Mouse (Mus musculus): ENCODE measurements around the gene Scrt2.

Scrt2 gene

DNA sequence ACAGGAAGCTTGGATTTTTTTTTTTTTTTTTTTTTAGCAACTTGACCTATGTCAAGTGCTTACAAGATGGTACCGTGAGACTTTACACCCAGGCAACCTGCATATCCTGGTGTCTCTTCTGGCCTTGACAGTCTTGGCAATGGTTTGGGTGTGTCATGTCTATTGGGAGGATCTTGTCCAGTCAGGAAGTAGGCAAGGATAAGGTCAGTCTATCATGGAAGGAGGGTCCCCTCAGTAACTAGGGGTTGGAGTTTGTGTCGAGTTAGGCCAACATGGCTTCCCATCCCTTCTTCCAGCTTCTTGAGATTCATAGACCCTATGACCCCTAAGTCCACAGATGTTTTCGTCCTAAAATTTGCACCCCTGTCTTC is 24.9 kb downstream of the Scrt2 start:
- no peak for DNase-seq (ENCODE audit: low read depth)

DNA sequence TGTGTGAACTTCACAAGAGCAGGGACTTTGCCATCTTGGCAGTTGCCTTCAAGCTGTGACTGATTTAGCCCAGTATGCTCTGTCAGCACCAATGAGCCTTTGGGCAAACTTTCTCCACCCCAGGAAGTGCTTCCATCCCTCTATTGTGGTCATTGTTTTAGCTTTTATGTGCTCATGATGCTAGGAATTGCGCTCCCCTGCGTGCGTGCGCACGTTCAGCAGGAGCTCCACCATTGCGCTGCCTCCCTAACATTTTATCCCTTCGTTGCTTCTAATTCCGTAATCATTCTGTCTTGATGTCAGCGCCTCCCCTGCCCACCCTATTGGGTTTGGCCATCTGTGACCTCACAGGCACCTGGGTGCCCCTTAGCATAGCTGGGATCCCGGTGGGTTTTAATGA is 25.3 kb downstream of the Scrt2 start:
- no peak for DNase-seq (ENCODE audit: low read depth)

DNA sequence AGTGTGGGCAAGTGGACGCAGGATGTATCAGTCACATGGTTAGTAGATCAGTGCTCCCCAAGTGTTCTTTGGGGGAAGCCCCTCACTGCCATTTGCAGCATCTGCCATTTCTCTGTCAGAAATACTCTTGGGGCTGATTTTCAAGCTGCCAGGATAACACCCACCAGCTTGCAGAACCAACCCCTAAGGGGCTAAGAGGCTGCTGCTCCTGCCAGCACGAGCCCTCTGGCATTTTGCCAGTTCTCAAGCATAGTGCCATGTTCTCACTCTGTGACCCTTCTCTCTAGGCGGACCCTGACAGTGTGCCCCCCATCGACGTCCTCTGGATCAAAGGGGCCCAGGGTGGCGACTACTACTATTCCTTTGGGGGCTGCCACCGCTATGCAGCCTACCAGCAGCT is 27.4 kb downstream of the Scrt2 start:
- DNase-seq (ENCODE audit: low read depth) = no peak

DNA sequence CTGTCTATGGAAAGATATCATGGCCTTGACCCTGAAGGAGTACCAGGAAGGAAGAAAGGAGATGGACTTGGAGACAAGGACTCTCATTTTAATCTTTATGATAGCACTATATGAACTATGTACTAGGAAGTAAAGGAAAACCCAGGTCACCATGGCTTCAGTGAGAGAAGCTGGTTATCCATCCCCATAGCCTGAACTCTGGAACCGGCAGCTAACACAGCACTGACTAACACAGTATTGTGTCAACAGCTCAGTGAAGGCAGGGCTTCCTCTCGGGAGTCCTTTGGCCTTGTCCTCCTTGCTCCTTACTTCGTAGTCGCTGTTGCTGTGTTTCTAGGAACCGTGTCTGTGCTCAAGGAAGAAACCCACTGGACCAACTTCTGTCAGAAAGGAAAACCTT is 28.1 kb downstream of the Scrt2 start:
- DNase-seq (ENCODE audit: low read depth) = no peak

DNA sequence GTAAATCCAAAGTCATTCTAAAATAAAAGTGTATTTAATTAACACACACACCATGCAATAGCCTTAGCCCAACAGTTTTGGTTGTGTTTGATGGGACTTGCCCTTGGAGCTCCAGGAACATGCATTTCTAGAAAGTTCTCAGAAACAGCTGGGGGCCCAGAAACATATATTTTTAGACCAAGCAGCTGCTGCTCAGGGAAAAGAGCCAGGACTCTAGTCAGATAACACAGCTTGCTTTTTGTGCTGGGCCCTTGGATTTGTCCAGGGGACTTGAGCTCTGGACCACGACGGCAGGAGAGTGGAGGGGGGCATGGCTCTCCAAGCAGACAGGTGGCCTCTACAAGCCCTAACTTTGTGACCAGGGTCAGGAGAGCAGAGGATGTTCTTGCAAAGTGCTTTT is 30.0 kb downstream of the Scrt2 start:
- no peak for DNase-seq (ENCODE audit: low read depth)

DNA sequence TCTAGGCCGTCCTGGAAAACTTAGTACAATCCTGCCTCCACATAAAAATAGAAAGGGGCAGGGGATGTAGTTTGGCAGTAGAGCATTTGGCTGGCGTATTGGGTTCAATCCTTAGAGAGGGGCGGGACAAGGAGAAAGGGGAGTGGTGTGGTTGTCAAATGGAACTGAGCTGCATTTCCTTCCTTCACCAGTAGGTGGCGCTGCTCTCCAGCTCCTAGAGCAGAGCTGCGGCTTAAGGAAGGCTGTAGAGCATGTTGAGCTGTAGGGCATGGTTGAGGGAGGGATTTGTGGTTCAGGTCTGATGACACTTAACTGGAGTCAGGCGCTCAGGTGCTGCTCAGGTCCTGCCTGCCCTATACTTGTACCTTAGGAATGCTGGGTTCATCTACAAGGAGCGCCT is 30.6 kb downstream of the Scrt2 start:
- DNase-seq (ENCODE audit: low read depth) = peak; percentile 92

DNA sequence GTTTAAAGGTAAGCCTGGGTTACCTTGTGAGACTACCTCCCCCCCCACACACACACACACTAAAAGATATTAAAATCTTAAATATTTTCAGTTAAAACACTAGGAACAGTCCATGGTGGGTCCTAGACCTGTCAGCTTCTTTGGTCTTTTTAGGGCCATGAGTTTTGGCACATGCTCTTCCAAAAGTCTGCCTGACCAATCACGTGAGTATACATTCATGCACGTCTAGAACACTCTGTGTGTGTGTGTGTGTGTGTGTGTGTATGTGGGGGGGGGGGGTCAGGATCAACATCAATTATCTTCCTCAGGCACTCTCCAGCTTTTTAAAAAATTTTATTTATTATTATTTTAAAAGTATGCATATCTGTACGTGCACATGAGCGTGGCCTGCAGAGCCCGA is 31.2 kb downstream of the Scrt2 start:
- no peak for DNase-seq (ENCODE audit: low read depth)

DNA sequence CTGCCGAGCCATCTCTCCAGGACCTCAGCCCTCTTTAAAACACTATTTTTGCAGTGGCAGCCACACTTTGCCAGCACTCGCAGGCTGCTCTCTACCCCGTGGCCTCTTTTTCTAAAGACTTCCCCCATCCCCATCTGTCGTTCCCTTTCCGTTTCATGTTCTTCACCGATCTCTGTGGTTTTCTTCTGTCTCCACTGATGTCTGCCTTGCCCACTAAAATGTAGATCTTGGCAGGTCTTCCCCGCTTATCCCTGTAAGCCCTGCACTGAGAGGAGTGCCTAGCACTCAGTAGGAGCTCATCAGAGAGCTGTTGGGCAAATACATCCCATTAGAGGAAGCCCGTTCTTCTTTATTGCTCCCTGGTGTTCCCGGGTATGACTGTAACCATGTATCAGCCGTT is 31.6 kb downstream of the Scrt2 start:
- no peak for DNase-seq (ENCODE audit: low read depth)

DNA sequence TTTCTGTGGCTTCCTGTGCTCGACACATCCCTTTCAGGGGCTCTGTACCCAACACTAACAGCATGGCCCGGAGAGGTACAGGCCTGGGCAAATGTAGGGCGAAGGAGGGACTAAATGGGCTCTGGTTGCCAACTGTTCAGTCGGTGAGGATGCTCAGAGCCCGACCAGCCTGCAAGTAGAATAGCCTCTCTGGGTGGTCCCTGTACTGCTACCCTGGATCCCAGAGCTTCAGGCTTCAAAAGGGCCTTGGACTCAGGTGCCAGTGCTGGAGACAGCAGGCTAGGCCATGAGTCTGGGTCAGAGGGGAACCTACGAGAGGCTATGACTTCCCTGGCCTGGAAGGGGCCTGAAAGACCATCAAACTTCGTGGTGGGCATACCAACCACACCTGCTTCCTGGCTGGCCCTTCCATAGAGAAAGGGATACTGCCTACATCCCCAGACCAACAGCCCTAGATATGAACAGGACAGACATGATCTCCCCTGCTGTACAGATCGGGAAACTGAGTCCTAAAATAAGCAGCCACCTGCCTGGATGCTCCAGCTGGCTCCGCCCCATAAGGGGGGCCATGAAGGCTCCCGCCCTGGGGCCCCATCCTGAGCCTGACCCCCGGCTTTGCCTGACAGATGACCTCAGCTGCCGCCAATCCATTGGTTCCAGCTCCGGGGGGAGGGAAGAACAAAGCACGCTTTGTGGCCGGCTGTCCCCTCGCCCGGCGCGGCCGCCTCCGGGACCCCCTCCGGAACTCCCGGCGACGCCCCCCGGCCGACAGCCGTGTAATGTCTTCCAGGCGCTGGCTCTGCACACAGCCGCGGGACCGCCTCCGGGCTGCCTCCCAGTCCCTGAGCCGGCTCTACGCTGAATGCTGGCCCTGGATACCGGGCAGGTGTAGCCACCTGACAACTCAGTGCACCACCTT is 33.0 kb downstream of the Scrt2 start:
- no peak for DNase-seq (ENCODE audit: low read depth)

DNA sequence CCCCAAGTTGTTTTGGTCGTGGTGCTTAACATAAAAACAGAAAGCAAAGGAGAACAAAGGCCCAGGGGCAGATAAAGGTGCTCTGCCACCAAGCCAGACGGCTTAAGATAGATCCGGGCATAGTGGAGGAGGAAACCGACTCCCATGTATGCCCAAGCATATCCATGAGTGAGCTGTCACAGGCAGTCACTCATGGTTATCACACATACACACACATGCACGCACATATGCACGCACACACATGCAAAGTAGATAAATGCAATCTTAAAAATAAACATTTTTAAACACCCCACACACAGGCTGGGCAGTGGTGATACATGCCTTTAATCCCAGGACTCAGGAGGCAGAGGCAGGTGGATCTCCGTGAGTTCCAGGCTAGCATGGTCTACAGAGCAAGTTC is 36.4 kb downstream of the Scrt2 start:
- DNase-seq (ENCODE audit: low read depth) = no peak

DNA sequence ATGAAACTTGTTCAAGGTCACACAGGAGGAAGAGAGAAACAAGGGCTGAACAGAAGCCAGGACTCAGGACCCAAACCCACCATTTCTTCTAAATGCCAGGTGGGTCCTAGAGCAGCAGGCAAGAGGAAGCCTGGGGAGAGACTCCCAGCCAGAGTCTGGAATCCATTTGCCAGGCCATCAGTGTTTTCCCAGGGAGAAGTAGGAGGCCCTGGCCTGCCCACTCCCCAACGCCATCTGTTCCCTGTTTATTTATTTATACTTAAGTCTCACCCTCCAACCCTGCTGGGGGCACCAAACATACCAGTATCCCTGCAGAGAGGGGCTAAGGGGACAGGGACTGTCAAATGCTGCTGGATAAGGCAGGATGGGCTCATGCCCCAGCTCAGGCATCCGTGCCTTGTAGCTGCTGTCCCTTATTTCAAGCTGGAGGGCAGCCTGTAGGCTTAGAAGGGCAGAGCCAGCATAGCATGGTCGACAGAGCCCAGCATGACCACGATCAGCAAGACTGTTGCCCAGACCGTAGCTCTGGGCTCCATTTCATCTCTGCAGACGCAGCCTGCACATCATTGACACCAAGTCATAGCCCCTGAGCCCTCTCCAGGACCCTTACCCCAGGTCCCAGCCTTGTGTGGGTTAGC is 38.0 kb downstream of the Scrt2 start:
- DNase-seq (ENCODE audit: low read depth) = no peak

DNA sequence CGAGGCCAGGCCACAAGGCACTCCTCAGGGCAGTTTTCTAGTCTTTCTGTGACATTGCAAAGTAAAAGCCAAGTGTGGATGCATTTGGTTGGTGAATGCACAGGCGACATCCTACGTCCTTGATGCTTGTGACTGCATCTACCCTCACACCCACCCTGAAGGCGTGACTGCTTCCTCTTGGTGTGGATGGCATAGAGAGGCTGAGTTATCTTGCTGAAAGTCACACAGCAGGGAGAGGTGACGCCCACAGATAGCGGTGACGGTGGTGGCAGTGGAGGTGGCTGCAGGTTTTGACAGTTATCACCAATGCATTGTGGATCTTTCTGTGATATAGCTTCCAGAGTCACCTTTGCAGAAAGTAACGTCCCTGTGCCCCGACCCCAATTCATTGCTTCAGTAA is 41.6 kb downstream of the Scrt2 start:
- DNase-seq (ENCODE audit: low read depth) = peak; percentile 77

DNA sequence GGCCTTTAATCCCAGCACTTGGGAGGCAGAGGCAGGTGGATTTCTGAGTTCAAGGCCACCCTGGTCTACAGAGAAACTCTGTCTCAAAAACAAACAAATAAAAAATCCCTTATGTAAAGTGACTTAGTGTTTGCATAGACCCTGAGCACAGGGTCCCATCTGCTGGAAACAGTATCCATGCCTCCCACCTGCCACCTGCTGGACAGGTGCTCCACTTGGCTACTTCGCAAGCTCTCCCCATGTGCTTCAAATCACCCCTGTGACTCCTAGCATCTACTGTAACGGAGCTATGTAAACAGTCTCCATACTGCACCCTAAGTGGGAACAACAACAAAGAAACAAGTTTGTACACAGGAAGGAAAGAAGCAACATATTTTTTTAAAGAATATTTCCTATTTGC is 47.3 kb downstream of the Scrt2 start:
- no peak for DNase-seq (ENCODE audit: low read depth)

DNA sequence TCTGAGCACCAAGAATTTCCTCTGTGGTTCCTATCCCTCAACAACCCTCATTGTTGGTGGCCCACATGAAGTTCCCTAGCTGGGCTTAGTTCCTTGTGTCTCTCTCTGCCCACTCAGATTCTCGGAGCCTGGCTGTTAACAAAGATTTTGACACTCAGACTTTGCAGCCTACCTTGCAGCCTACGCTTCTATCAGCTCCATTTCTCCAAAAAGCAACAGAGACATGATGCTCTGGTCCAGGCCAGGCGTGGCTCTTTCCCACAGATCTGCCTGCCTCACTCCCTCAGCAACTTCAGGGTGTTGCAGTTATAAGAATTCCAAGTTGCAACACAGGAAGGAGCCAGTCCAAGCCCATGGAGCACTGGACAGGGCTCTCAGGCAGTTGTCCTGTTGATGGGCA is 48.4 kb downstream of the Scrt2 start:
- no peak for DNase-seq (ENCODE audit: low read depth)

DNA sequence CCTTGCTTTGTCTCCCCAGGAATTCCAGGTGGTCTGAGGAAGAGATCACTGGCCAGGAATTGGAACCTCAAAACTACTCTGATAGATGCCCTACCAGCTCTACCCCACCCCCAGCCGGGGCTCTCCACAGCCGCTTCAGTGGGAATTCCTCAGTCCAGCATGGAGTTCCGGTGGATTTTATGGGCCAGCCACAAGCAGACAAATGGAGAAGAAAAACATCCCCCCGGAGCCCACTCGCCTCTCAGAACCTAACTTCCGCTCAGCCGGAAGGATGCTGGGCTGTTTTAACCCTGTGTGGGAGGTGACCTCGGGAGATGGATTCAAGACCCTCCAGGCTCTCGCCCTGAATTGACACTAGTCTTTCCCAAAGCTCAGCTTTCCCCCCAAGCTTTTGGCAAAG is 50.7 kb downstream of the Scrt2 start:
- DNase-seq (ENCODE audit: low read depth) = no peak

DNA sequence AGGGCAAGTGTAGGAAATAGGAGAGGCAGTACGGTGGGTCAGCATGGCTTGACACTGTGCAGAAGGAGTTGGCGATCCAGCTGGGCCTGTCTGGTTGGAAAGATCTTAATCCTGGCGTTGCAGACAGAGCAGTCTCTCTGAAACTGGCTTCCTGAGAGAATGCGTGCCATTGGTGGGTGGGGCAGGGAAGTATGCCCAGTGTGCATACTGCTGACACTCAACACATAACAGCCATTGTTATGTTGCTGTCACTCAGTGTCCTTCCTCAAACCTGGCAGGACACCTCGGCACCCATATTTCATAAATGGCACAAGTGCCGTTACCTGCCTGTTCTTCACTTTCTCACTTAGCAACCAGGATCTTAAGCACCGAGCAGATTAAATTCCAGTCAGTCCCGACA is 51.4 kb downstream of the Scrt2 start:
- no peak for DNase-seq (ENCODE audit: low read depth)

DNA sequence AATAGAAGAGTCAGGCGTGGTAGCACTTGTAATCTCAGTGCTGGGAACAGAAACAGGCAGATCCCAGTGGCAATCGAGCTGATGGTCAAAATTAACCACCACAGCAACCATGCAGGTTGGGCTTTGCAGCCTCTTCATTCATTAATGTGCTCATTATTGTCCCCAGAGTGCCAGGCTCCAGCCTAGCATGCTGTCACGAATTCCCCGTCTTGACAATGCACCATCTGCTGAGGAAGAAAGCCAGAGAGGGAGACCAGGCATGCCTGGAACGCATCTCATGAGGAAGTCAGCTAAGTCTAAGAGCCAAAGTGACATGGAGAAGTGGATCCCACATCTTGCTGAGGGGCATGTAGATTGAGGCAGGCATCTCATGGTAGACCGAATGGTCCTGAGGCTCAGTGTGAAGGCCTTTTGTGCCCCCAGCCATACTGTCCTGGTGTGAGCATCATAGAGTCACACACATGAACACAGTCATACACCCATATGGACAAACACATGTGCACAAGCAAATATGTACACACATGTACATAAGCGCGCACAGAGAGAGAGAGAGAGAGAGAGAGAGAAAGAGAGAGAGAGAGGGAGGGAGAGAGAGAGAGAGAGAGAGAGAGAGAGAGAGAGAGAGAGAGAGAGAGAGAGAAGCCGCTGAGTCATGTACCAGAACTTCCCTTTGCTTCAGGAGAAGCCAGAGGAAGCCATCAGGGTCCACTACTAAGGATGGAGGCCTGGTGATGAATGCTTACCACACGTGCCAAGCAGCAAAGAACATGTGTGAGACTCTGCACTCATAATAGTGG is 58.1 kb downstream of the Scrt2 start:
- DNase-seq (ENCODE audit: low read depth) = no peak

DNA sequence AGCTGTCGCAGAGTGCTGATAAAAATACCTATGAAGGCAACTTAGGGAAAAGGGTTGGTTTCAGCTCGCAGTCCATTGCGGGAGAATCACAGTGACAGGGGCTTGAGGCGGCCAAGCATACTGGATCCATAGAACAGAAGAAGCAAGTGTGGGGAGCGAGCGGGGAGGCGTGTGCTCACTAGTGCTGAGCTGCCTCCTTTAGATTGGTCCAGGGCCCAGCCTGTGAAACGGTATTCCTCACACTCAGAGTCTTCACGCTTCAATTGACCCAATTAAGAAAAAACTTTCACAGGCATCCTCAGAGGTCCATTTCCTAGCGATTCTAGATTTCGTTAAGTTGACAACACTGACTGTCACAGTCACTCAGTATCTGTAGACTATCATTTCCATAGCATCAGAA is 59.6 kb downstream of the Scrt2 start:
- DNase-seq (ENCODE audit: low read depth) = no peak

DNA sequence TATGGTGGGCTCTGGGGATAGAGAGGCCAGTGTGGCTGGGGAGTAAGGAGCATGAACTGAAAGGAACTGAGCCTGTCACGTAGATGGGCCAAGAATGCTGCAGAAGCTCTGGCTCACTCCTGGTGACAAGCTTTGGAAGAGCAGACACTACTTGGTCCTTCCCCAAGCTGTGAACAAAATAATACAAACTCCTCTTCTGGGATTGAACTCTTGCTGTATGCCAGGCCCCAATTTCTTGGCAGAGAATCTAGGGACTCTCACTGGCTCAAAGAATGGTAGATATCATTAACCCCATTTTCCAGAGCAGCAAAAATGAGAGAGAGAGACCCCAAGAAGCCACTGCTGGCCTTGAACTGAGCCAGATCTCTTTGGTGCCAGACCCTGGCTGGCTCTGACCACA is 60.2 kb downstream of the Scrt2 start:
- no peak for DNase-seq (ENCODE audit: low read depth)

DNA sequence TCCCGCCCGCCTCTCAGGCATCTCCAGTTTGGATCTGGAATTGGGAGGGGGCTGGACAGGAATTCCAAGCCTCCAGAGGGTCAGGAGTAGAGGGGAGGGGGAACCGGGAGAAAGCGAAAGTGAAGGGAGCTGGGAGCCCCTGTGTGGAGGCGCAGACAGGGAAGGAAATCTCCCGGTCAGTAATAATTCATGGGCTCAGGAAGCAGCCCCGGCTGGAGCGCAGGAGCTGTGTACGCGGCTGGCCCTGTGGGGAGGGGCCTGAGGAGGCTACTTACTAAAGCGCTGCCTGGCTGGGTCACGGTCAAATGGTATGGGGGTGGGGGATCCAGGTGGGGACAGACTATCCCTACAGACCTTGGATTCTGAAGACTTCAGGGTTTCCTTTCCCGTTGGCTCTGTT is 60.7 kb downstream of the Scrt2 start:
- no peak for DNase-seq (ENCODE audit: low read depth)

DNA sequence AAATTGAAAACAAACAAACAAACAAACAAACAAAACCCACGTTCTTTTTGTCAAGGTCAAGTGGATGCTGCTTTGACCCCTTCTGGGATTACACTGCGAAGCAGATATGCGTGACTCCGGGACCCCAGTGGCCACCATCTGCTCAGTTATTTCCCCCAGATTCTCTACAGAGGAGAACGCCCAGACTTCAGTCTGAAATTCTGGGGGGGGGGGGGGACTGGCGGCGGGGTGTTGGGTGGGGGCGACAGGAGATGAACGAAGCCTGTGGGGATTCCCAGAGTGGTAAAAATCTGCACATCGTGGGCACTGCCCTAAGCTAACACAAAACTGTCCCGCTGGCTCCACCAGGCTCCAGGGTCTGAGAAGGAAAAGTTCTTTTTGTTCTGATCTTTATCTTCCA is 61.2 kb downstream of the Scrt2 start:
- no peak for DNase-seq (ENCODE audit: low read depth)

DNA sequence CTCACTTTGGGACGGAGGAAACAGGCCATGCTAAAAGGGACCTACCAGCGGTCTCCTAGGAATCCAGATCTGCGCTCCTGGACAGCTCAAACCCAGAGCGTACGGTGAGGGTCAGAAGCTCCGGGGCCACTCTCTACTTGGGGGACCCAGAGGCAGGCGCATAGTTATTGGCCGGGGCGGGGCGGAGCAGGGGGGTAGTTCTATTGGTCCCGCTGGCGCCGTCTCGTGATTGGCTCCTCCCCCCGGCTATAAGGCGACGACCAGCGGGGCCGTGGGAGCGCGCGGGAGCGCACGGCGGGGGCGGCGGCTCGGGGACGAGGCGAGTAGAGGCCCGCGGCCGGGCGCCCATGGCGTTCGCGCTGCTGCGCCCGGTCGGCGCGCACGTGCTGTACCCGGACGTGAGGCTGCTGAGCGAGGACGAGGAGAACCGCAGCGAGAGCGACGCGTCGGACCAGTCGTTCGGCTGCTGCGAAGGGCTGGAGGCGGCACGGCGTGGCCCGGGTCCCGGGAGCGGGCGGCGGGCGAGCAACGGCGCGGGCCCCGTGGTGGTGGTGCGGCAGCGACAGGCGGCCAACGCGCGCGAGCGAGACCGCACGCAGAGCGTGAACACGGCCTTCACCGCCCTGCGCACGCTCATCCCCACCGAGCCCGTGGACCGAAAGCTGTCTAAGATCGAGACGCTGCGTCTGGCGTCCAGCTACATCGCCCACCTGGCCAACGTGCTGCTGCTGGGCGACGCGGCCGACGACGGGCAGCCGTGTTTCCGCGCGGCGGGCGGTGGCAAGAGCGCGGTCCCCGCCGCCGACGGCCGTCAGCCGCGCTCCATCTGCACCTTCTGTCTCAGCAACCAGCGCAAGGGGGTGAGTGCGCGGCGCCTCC is 62.2 kb downstream of the Scrt2 start, which contains the start of gene Tcf15:
Gene Tcf15, plus strand, starts transcription at position 283 of the 879 bp plus-strand sequence.
- peak; percentile 61 for DNase-seq (ENCODE audit: low read depth)

Measured in c-Kit-positive CD71-positive TER-119-negative erythroid progenitor cells, embryonic 14.5 days (primary cell).